Mouse (Mus musculus) kidney, adult 9 months (tissue): ENCODE measurements around the gene Rnase2b.
"Not testable (repeated sequence)": the region's sequence is repeated elsewhere in the genome, so short reads cannot be mapped to it uniquely, and the experiment has no call there.

ENCODE experiments used
- DNase-seq: peaks from one replicate; pipeline ENCODE4 v3.0.0; 2022

Gene Rnase2b

DNA sequence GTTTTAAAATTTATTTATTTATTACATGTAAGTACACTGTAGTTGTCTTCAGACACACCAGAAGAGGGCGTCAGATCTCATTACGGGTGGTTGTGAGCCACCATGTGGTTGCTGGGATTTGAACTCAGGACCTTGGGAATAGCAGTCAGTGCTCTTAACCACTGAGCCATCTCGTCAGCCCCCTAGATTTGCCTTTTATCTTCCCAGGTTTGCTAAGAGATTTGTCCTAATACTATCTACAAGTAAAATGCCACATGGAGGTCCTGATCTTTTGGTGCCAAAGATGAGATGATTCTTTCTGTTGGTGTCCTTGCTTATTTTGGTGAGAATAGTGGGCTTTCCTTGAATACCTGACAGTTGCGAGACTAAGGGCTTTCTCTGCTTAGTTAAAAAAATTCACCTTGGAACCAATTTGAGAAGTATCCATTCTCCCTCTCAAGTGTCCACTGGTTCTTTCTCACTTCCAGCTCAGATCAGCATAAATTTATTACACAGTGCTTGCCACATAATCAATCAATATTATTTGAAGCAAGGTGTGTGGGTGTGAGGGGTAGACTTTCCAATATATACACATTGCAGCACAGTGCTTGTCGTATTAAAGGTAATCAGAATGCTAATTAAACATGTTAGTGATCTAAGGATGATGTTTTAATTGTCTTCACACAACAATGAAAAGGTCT, 5.9 kb upstream of the Rnase2b start:
- no peak for DNase-seq

GRCm38 (mm10) chr14:51156736-51157068, 5.4 kb upstream of the Rnase2b start:
- DNase-seq, result no peak

- DNase-seq, result no peak
These were observed 5.0 kb upstream of the Rnase2b start for GRCm38 (mm10) chr14:51157072-51157471.

GRCm38 (mm10) chr14:51163323-51163722, 1.3 kb downstream of the Rnase2b start:
- DNase-seq, result not testable (repeated sequence)

DNA sequence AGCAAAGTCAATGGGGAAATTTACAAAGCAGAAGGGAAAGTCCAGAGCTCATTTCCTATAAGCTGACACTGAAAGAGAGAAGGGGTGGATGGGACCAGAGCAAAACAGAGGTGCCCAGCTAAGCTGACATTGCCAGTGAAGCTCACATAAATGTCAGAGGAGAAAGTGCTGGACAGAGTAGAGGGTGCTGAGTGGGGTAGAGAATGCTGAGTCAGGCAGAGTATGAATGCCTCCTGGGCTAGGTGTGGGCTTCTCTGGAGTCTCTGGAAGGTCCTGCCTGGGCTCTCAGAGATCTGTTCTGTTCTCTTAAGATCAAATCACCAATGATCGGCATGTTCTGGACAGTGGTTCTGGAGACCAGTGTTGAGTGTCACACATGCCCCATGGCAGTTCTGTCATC, 3.4 kb downstream of the Rnase2b start:
- no peak for DNase-seq

GRCm38 (mm10) chr14:51166068-51166467, 4.0 kb downstream of the Rnase2b start:
- no peak for DNase-seq

DNA sequence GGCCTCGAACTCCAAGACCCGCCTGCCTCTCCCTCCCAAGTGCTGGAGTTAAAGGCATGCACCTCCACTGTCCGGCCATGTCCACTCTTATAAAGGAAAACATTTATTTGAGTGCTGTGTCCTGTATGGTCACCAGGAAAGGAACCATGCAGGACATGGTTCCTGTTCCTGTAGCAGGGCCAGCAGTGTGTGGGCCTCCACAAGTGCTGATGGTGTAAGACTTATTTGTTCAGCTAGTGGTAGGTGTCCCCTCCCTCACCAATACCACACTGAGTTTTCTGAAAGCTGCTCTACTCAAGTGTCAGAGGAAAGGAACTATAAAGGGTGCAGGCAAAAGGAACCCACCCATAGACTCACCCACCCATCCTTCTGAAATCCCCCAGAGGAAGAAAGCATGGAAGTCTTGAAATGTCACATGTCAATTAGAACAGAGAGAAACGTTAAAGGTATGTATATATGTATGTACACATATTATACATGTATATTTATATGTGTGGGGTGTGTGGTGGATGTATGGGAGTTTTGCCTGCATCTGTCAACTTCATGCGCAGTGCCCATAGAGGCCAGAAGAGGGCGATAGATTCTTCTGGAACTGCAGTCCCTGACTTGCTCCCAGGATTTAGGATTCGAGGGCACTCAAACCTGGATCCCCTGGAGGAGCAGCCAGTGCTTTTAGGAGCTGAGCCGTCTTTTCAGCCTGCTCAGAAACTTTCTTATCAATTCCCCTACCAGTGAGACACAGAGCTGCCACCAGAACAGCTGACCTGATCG, 10.2 kb downstream of the Rnase2b start:
- DNase-seq, result peak; percentile 20

DNA sequence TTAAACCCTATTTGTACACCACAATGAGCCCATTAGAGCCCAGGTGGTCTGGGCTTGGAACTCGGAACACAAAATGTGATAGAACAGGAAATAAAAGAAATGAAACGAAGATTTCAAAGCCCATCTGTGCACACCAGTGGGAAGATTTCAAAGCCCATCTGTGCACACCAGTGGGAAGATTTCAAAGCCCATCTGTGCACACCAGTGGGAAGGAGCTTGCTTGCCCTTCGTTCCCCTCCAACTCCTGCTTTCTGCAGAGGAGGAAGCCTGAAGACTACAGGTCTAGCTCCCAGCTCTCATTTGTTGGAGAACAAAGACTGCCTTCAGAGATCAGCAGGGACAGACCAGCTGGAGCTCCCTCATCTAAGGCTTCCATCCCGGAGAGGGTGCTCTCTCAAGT, 10.9 kb downstream of the Rnase2b start:
- DNase-seq, result not testable (repeated sequence)

- no peak for DNase-seq
These were observed 11.8 kb downstream of the Rnase2b start for GRCm38 (mm10) chr14:51173843-51174242.

DNA sequence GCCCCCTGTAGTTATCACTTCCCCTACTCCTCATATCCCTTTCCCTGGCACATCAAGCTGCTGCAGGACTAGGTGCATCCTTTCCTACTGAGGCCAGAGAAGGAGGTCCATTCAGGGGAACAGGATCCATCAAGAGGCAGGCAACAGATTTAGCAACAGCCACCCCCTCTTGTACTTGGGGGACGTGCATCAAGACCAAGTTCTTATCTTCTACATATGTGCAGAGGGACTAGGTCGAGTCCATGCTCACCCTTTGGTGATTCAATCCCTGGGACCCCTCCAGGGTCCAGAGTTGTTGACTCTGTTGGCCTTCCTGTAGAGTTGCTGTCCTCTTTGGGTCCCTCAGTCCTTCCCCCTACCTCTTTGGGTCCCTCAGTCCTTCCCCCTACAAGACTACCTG, 19.0 kb downstream of the Rnase2b start:
- not testable (repeated sequence) for DNase-seq

GRCm38 (mm10) chr14:51195681-51196080, 33.6 kb downstream of the Rnase2b start:
- DNase-seq, result peak; percentile 53

- no peak for DNase-seq
These were observed 37.3 kb downstream of the Rnase2b start, which contains the start of gene Ang2 for GRCm38 (mm10) chr14:51199098-51200023. TSS of gene Ang2 (minus strand) at chr14:51199148.

GRCm38 (mm10) chr14:51200054-51200453, 38.0 kb downstream of the Rnase2b start:
- no peak for DNase-seq

- no peak for DNase-seq
These were observed 38.4 kb downstream of the Rnase2b start for GRCm38 (mm10) chr14:51200466-51200865.

- no peak for DNase-seq
These were observed 41.1 kb downstream of the Rnase2b start, which contains the start of gene Ear14 for GRCm38 (mm10) chr14:51203115-51203514. TSS of gene Ear14 (plus strand) at chr14:51203391.
